Mouse (Mus musculus) right cerebral cortex, postnatal 4 days (tissue): Measurements from ENCODE around the gene Rxfp2.

Source experiments
- DNase-seq: peaks from one replicate; pipeline ENCODE4 v3.0.0-alpha.2; 2022

Gene Rxfp2

DNA sequence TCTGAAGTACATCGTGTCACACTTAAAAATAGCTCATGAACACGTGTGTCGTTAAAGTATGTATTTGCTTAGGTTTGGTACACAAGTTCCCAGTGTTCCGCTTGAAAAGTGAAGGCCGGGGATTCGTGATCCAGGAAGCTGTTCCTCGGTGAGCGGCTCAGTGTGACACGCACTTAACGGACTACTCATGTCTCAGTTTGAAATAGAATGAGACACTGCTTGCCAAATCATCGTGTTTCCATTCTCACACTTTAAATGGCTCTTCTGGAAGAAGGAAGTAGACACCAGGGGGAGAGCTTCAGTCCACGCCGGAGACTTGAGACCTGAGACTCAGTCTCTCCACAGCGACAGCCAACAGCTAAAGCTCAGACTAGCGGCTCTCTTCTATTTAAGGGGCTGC, 28.0 kb downstream of the Rxfp2 start:
- DNase-seq, result no peak

GRCm38 (mm10) chr5:150049946-150050345, 31.5 kb downstream of the Rxfp2 start:
- peak; percentile 48 for DNase-seq

DNA sequence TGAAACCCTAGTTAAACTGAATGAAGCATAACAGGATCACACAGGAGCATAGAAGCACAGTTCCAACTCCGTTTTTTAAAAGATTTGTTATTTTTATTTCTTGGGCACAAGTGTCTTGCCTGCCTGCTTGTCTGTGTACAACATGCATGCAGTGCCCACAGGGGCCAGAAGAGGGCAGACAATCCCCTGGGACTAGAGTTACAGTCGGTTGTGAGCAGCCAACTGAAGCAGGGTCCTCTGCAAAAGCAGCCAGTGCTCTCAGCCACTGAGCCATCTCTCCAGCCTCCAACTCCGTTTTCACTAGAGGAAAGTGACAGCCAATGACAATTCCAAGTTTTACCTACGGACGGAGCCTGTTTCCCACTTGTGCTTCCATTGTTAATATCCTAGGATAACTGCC, 33.4 kb downstream of the Rxfp2 start:
- peak; percentile 68 for DNase-seq

GRCm38 (mm10) chr5:150053294-150053693, 34.8 kb downstream of the Rxfp2 start:
- DNase-seq, result no peak

DNA sequence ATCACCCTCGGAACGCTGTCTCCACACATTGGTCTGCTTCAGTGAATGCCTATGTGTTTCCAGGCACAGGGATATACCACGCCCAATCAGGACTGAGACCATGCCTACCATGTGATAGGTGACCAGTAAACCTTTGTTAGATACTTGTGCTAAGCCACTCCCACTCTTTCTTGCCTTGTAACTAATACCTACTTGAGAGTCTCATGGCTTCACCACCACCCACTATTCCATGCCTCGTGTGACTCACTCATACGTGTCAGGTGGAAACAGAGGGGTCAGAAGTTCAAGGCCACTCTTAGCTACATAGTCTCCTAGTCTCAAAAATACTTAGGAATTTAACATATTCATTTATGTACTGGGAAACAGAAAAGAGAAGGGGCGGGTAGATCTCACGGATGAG, 35.5 kb downstream of the Rxfp2 start:
- no peak for DNase-seq

- DNase-seq, result no peak
Observed at GRCm38 (mm10) chr5:150055322-150055721, 36.8 kb downstream of the Rxfp2 start.

GRCm38 (mm10) chr5:150056056-150056455, 37.6 kb downstream of the Rxfp2 start:
- no peak for DNase-seq

DNA sequence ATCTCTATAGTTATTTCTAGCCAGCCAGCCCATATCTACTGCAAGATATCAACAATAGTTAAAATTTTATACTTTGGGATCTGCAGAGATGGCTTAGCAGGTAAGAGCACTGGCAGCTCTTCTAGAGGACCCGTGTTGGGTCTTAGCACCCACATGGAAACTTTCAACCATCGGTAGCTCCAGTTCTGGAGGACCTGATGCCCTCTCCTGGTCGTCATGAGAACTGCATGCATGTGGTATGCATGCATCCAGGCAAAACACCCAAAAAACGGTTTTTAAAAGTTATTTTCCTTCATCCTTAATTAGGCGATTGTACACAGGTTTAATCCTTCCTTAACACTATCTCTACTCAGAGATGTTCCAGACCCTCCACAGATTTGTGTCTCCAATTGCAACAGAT, 40.4 kb downstream of the Rxfp2 start:
- DNase-seq, result no peak

DNA sequence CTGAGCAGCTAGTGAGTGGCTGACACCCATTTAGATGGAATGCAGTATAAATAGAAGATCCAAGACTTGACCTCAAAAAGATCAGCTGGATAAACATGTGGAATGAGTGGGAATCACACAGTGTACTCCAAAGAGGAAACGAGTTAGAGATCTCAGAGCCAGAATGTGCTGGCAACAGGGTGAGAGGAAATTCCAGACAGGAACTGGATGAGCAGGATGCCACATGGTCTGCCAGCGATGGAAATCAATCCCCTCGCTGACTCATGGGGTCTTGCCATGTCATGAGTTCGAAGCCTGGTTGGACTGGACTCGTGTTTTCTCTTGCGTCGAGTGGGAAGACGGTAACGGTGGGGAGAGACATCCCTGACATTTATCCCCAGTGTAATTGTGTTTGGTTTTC, 41.0 kb downstream of the Rxfp2 start:
- no peak for DNase-seq

DNA sequence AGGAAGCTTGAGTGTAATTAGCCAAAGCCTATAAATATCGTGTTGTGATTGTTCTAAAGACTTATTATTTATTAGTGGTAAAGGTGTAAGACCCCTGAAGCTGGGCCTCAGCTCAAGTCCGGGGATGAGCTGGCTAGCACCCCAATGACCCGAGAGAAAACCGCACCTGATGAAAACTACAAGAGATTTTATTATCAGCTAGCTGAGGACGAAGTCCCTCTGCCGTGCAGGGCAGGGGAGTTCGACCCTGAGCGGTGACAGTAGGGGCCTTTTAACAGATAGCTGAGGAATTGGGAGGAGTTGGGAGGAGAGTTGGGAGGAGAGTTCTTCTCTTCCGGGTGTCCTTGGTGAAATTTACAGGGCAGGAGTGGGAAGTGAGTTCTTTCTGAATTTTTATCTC, 42.6 kb downstream of the Rxfp2 start:
- no peak for DNase-seq

DNA sequence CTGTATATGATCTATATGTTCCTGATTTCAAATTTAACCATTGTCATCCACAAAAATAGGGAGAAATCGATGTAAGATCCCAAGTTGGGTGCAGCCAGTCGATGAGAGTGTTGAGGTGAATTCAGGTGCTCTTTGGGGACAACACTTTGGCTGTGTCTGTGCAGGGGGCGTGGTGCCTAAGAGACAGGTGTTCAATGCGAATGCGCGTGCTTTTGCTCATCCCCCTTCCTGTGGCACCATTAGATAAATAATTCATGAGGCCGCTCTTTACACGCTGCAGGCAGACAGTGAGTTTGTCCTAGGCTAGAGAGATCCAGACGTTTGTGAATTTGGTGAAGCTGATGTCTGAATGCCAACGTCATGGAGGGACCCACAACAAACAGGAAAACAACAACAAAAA, 45.8 kb downstream of the Rxfp2 start:
- no peak for DNase-seq

DNA sequence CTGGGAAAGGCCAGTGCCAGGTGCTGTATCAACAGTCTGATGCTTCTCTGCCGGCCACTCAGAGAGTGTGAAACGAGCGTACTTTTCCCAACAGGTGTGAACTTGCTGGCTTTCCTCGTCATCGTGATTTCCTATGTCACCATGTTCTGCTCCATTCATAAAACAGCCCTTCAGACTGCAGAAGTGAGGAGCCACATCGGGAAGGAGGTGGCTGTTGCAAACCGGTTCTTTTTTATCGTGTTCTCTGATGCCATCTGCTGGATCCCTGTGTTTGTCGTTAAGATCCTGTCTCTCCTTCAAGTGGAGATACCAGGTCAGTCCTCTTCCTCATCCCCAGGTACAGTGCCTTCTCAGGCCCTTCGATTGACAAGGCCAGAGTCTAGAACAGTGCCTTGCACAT, 51.6 kb downstream of the Rxfp2 start:
- peak; percentile 35 for DNase-seq

DNA sequence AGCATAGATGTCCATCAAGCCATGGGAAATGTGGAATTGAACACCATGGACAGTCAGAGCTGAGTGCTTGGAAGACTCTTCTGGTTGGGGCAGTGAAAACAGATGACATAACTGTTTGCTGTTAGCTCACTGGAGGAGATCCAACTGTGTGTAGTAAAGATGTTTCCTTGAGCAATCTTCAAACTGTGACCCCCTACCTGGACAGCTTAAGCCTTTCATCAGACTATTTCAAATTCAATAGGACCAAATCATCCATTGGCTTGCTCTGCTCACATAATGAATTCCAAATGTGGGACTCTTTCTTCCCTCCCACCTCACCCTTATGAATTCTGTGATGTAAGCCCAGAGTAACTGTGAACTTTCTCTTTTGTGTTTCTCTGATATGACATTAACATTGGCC, 53.3 kb downstream of the Rxfp2 start:
- no peak for DNase-seq

DNA sequence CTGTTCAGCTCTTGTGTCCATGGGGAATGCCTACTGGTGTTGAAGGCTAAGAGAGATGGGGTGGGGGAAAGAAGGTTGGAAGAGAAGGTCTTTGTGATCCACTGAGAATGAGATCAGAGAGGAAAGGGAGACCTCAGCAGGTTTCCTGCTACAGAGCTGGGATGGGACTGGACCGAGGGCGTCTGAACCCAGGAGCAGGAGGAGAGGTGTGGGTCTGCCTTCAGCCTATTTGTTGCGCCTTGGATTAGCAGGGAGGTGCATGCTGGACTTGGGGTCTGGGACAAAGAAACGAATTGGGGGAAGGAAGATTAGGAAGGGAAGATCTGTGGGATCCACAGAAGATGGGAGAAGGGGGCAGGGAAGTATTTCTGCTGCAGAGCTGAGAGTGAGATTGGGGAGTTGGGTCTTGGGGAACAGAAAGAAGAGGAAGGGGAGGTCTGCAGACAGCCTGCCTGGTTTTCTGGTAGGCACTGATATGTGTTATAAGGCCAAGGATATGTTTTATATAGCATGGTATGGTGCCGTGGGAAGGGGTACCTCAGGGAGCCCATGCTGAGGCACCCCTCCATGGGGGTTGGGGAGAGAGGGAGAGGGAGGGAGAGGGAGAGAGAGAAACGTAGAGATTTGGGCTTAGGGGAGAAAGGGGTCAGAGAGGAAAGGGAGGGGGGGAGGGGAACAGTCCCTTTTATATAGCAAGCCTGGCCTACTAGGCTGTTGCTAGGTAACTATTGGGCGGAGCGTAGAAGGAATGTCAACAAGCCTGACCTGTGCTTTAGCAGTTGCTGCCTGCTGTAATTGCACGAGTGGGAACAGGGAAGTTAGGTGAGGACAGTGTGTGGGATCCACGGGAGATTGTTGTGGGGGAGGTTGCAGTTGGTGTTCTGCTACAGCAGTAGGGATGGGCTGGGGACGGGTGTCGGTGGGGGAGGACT, 61.7 kb downstream of the Rxfp2 start:
- DNase-seq, result no peak

GRCm38 (mm10) chr5:150082696-150083095, 64.2 kb downstream of the Rxfp2 start:
- DNase-seq, result no peak

DNA sequence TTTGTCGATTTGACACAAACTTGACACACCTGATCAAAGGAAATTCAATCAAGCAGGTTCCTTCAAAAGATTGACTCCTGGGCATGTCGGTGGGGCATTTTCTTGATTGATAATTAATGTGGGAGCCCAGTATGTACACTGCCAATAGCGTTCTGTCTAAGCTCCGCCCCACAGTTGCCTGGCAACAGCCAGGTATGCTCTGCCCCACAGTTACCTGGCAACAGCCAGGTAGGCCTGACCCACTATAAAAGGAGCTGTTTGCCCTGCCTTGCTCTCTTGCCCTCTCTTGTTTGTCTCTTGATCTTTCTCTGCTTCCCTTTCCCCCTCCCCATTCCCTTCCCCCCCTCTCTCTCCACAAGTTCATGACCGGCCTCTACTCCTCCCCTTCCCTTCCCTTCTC, 64.7 kb downstream of the Rxfp2 start:
- no peak for DNase-seq

DNA sequence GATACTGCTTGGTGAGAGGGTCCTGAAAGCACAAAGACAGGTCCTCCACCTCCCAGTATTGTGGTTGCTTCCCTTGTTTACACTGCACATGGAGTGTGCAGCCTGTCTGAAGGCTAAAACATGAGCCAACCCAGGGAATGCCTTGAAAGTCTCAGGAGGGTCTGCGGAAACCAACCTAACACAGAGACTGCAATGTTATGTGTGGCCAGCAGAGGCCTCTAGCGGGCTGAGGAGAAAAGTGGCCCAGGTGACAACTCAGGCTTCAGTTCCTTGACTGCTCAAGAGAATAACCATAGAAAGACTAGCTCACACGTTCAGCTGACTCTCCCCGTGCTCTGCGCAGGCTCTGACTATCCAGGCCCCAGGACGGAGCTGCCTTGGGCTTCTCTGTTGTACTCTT, 79.1 kb downstream of the Rxfp2 start:
- DNase-seq, result peak; percentile 62

DNA sequence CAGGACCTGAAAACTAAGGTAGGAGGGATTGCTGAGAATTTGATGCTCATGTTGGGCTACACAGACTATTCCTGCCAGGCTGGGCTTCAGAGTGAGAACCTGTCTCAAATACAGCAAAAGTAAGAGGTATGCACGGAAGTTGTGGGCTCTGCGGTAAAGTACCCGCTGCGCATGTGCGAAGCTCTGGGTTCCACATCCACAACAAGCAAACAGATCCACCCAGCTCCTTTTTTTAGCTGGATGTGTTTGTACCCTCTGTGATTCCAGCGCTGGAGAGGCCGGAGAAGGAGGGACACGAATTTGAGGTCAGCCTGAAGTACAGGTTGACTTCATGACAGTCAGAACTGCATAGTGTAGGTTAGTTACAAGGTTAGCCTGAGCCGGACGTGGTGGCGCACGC, 80.3 kb downstream of the Rxfp2 start:
- DNase-seq, result no peak

- DNase-seq, result no peak
Observed at GRCm38 (mm10) chr5:150101789-150102188, 83.3 kb downstream of the Rxfp2 start.

DNA sequence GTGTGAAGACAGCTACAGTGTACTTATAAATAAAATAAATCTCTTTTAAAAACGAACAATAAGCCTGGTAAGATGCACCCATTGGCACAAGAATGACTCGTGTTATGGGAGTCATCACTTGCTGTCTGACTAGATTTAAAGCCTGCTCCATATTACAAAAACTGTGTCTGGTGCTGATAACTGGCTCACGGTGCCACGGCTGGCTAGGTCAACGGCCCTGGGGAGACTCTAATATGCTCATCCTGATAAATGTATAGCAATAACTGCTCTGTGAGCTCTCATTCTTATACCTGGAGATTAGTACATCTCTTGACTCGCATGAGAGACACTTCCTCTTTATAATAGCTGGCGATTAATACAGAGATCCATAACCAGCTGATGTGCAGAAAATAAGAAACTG, 87.9 kb downstream of the Rxfp2 start:
- no peak for DNase-seq

DNA sequence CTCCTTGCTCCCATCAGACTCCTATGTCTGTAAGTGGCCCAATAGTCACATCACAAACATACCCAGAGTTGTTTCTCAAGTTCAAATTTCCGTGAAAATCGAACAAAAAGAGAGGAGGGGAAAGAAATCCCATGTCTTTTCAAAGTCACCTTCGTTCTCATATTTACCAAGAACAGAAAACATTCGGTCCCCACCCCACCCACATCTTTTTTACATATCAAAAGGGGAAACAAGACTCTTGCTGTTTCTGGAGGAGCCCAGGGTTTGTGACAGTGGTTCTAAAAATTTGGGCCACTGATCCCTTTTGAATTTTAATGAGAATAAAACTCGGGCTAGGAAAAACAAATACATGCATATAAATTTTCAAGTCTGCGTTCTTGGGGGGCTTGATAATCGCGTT, 92.8 kb downstream of the Rxfp2 start:
- no peak for DNase-seq

- DNase-seq, result peak; percentile 62
Observed at GRCm38 (mm10) chr5:150114007-150114406, 95.5 kb downstream of the Rxfp2 start.

GRCm38 (mm10) chr5:150114778-150115177, 96.3 kb downstream of the Rxfp2 start:
- no peak for DNase-seq

DNA sequence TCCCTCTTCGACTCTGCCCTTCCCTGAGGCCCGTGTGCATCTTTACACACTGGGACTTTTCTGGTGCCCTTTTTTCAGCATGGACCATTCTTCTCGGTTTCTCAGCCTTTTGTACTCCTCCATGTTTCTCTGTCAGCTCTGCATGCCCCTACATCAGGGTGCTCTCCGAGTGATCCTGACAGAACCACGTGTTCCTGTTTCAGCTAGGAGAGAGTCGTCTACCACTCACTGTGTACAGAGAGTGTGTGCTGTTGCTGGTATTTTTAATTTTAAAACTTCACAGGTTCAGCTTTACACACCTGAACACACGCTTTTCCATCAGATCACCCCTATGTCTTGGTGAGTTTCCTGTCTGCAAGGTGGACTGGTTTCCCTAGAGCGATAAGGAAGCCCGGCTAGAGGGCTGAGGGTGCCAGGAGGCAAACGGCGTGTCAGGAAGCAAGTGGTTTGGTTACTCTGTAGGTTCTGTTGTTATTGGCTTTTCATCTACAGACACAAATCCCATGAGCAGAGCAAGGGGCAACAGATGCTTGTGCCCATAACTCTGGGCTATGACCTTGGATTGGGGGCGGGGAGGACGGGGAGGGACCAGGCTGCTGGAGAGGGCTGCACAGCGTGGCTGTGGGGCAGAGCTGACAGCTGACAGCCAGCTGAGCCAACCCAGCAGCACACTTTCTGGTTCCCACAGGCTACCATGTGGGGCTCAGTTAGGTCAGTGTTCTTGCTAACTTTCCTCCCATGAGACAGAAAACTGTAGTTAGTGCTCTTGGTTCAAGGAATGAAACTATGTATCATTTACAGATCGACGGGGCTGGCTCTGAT, 97.0 kb downstream of the Rxfp2 start:
- DNase-seq, result no peak
